Mouse (Mus musculus): ENCODE measurements around the gene Cflar. TPM values are rescaled to one million over a fixed set of nuclear protein-coding genes. Genes with fewer than 3 reads are reported as not detected.
A peak's percentile ranks its signal among the peaks of the same experiment; 100 is the strongest.
"Not testable (repeated sequence)": the region's sequence is repeated elsewhere in the genome, so short reads cannot be mapped to it uniquely, and the experiment has no call there.

Cflar gene
- polyA plus RNA-seq, 1 experiment = 7.1 TPM

DNA sequence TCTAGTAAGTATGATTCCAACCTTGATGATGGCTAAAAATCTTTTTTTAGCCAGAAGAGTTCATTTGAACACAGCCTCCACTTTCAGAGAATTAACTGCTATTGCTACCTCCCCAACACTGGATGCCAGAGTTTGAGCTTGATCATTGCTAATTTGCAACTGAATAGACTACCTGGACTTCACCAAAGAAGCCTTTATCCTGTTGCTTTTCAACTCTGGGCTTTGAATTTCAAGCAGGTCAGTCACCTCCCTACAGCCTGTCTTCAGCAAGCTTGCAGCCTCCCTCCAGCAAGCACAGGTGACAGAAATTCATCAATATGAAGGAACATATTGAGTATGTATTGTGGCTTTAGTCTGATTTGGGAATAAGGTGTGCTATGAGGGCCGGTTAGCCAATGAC, 21.9 kb upstream of the Cflar start:
- Histone ChIP-seq H3K4me3 (ENCODE audit: control insufficient read depth, low read depth, low read length) (no peak overlapping the region), H3K4me1 (ENCODE audit: control insufficient read depth, insufficient read depth, low read length) (no peaks in the 10 kb centered on the region), H3K36me3 (ENCODE audit: control insufficient read depth, insufficient read depth, low read length) (no peaks in the 10 kb centered on the region), H3K27ac (ENCODE audit: control insufficient read depth, insufficient read depth, low read depth, low read length) (no peak overlapping the region), H3K27me3 (ENCODE audit: control insufficient read depth, insufficient read depth, low read length) (no peaks in the 10 kb centered on the region)
- no peak for TF ChIP-seq CTCF (IDR thresholded peaks at IDR 0.05; ENCODE audit: control insufficient read depth, insufficient read depth, insufficient replicate concordance, low read depth, low read length)
- TF ChIP-seq POLR2A (IDR thresholded peaks at IDR 0.05; ENCODE audit: control insufficient read depth, low read depth, low read length) = no peak

DNA sequence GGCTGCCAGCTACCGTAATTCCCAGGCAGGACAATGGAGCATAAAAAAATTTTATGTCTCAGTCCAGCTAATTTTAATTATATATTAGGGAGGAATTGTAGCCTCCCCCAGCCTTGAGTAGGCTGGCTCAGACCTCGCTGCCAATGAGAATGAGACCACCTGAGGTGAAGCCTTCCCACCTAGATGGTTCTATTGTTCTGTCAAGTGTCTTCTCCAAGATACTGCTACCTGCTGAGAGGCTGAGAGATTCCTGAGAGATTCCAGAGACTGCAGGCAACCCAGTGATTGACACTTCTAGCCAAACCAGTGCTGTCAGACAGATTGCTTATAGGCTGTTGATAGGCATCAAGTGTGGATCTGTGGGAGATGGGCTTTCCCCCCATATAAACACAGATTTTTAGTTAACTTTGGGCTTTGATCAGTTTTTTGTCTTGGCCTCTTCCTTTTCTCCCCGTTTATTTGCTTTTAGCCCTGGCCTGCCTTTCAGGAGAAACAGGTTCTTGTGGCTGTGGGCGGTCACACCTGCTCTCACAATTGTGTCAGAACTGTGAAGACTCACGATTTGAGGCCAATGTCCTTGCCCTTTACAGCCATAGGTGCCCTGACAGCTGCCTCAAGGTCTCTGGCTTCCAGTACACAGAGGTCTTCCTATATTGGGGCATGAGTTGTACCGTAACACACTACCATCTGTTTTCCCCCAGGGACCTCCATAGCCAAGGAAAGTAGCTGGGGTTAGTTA, 21.1 kb upstream of the Cflar start:
- H3K4me3 ChIP-seq (ENCODE audit: control insufficient read depth, low read depth, low read length) = no peak overlapping the region
- H3K36me3 ChIP-seq (ENCODE audit: control insufficient read depth, insufficient read depth, low read length) = no peaks in the 10 kb centered on the region
- no peaks in the 10 kb centered on the region for H3K27me3 ChIP-seq (ENCODE audit: control insufficient read depth, insufficient read depth, low read length)
- TF ChIP-seq POLR2A (IDR thresholded peaks at IDR 0.05; ENCODE audit: control insufficient read depth, low read depth, low read length) = no peak
- TF ChIP-seq CTCF (IDR thresholded peaks at IDR 0.05; ENCODE audit: control insufficient read depth, insufficient read depth, insufficient replicate concordance, low read depth, low read length) = no peak
- H3K4me1 ChIP-seq (ENCODE audit: control insufficient read depth, insufficient read depth, low read length) = no peaks in the 10 kb centered on the region
- H3K27ac ChIP-seq (ENCODE audit: control insufficient read depth, insufficient read depth, low read depth, low read length) = no peak overlapping the region

DNA sequence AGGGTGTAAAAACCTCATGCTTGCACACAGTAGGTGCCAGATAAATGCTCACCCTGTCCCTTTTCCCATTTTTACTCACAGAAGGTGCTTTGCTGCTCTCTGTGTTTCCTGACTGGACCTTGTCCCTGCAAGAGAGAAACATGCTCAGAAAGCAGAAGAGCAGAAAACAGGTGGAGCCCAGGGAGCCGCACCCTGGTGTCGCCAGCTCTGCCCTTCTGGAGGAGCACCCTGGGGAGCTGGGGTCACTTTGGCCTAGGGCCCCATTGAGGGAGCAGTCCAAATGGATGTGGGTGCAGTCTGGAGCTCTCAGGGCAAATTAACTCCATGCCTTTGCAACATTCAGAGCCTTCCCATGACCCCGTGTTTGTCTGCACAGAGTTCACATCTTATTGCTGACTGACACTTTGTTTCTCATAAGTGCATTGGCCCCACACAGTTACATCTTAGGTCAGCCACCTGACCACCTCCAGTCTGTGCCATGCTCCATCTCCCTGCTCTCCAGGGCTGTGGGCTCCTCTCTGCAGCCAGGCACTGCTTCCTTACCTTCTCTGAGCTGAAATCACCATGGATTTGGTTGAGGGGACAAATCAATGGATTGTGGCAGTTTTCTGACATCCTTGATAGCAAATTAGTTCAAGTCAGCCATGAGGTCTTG, 20.3 kb upstream of the Cflar start:
- H3K4me1 ChIP-seq (ENCODE audit: control insufficient read depth, insufficient read depth, low read length); H3K27me3 ChIP-seq (ENCODE audit: control insufficient read depth, insufficient read depth, low read length); H3K27ac ChIP-seq (ENCODE audit: control insufficient read depth, insufficient read depth, low read depth, low read length); H3K4me3 ChIP-seq (ENCODE audit: control insufficient read depth, low read depth, low read length); H3K36me3 ChIP-seq (ENCODE audit: control insufficient read depth, insufficient read depth, low read length): not testable (repeated sequence)

DNA sequence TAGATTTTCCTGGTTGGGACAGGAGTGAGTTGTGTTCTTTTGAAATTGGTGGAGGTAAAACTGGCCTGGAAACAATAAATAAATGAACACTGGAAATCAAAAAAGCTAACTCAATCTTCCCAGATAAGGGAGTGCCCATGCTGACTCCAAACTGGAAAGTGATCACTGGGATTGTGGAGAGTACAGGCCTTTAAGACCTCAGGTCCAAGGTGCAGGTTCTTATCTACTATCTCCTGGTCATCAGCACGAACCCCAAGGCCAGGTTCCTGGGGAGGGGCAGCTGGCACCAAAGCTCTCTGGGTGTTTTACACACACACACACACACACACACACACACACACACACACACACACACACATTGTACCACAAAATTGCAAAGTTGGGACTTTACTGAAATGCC, 19.6 kb upstream of the Cflar start:
- not testable (repeated sequence) for H3K36me3 ChIP-seq (ENCODE audit: control insufficient read depth, insufficient read depth, low read length); H3K27me3 ChIP-seq (ENCODE audit: control insufficient read depth, insufficient read depth, low read length); H3K4me3 ChIP-seq (ENCODE audit: control insufficient read depth, low read depth, low read length); H3K4me1 ChIP-seq (ENCODE audit: control insufficient read depth, insufficient read depth, low read length); H3K27ac ChIP-seq (ENCODE audit: control insufficient read depth, insufficient read depth, low read depth, low read length)

DNA sequence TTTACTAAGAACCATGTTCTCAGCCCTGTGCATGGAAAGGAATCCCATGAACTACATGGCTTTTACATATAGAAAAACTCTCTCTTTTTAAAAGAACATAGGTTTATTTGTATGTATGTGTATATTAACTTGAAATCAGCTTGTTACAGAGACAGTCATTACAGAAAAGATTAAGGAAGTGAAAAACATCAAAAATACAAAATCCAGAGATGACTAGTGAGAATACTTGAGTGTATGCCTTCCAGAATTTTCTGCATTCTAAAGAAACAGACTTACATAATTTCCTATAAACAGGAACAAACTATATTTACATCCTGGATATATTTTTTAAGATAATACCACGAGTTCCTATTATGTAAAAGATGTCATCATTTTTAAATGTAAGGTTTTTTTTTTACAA, 17.6 kb upstream of the Cflar start:
- no peak for TF ChIP-seq POLR2A (IDR thresholded peaks at IDR 0.05; ENCODE audit: control insufficient read depth, low read depth, low read length)
- no peak for TF ChIP-seq CTCF (IDR thresholded peaks at IDR 0.05; ENCODE audit: control insufficient read depth, insufficient read depth, insufficient replicate concordance, low read depth, low read length)
- Histone ChIP-seq H3K4me3 (ENCODE audit: control insufficient read depth, low read depth, low read length) (no peak overlapping the region), H3K27me3 (ENCODE audit: control insufficient read depth, insufficient read depth, low read length) (no peaks in the 10 kb centered on the region), H3K4me1 (ENCODE audit: control insufficient read depth, insufficient read depth, low read length) (no peaks in the 10 kb centered on the region; the same call in 1 of the 2 replicates), H3K27ac (ENCODE audit: control insufficient read depth, insufficient read depth, low read depth, low read length) (no peak overlapping the region), H3K36me3 (ENCODE audit: control insufficient read depth, insufficient read depth, low read length) (no peaks in the 10 kb centered on the region)

DNA sequence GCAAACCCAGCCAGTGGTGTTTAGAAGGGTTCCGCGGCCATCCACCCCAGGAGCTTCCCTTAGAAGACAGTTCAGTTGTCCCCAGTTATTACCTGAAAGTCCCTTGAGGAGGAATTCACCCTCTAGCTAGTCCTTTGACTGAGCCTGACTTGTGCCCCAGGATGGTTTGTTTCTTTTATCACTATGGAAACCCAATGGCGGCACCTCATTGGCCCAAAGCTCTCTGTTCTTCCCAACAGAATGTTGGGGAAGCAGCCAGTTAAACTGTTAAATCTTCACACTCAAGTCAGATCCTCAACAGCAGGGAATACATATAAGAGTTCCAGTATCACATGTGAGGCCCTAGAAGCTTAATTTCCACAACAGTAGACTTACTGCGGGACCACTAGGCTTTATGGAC, 15.5 kb upstream of the Cflar start, which contains the start of gene Als2cr12:
Als2cr12 (minus strand) TSS at position 180 of the 400 bp plus-strand sequence.
- Histone ChIP-seq H3K27ac (ENCODE audit: control insufficient read depth, insufficient read depth, low read depth, low read length) (peak within 1 kb of the TSS; percentile 97), H3K4me3 (ENCODE audit: control insufficient read depth, low read depth, low read length) (peak within 1 kb of the TSS; percentile 86)
- H3K27me3 ChIP-seq (ENCODE audit: control insufficient read depth, insufficient read depth, low read length); H3K36me3 ChIP-seq (ENCODE audit: control insufficient read depth, insufficient read depth, low read length); H3K4me1 ChIP-seq (ENCODE audit: control insufficient read depth, insufficient read depth, low read length): not testable (repeated sequence)

DNA sequence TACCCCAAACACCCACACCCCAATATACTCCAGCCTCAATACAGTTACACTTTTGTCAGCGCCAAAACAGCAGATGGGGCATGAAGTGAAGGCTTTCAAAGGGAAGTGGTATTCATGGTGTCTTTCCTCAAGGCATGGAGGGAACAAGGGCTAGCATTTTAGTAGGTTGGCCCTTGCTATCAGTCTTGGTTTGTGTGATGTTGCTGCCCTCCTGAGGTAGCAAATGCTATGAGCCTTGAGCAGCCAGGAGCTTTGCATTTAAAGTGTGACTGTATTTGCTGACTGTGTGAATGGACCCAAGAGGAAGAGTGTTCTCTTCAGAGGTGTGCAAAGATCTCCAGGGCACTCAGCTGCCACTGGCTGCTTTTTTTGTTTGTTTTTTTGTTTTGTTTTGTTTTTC, 13.7 kb upstream of the Cflar start:
- peak overlapping the region; percentile 5; the same call in 1 of the 2 replicates for H3K4me3 ChIP-seq (ENCODE audit: control insufficient read depth, low read depth, low read length)
- H3K27me3 ChIP-seq (ENCODE audit: control insufficient read depth, insufficient read depth, low read length); H3K36me3 ChIP-seq (ENCODE audit: control insufficient read depth, insufficient read depth, low read length); H3K4me1 ChIP-seq (ENCODE audit: control insufficient read depth, insufficient read depth, low read length): not testable (repeated sequence)
- peak overlapping the region; percentile 61 for H3K27ac ChIP-seq (ENCODE audit: control insufficient read depth, insufficient read depth, low read depth, low read length)

DNA sequence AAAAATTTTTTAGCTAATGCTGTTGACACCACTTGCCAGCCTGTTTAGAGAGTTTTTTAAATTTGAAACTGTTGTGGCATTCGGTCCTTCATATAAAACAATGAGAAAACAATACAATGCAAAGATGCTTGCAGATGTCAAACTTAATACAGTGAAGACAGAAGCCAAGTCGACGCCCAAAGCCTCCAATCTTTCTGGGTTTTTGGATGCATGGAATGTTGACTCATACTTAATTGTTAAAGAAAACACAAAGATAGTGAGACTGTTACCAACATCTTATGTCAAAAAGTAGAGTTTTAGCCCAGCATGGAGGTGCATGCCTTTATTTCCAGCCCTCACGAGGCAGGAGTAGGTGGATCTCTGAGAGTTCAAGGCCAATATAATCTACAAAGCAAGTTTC, 12.5 kb upstream of the Cflar start:
- H3K27me3 ChIP-seq (ENCODE audit: control insufficient read depth, insufficient read depth, low read length) = no peaks in the 10 kb centered on the region
- no peak overlapping the region for H3K27ac ChIP-seq (ENCODE audit: control insufficient read depth, insufficient read depth, low read depth, low read length)
- no peaks in the 10 kb centered on the region; the same call in 1 of the 2 replicates for H3K4me1 ChIP-seq (ENCODE audit: control insufficient read depth, insufficient read depth, low read length)
- H3K4me3 ChIP-seq (ENCODE audit: control insufficient read depth, low read depth, low read length) = no peak overlapping the region
- H3K36me3 ChIP-seq (ENCODE audit: control insufficient read depth, insufficient read depth, low read length) = no peaks in the 10 kb centered on the region
- TF ChIP-seq POLR2A (IDR thresholded peaks at IDR 0.05; ENCODE audit: control insufficient read depth, low read depth, low read length) = no peak
- no peak for TF ChIP-seq CTCF (IDR thresholded peaks at IDR 0.05; ENCODE audit: control insufficient read depth, insufficient read depth, insufficient replicate concordance, low read depth, low read length)
